Mouse (Mus musculus) limb, embryonic 11.5 days (tissue): Measurements from ENCODE around the gene Cdpf1. TPM values are rescaled to one million over a fixed set of nuclear protein-coding genes. Genes with fewer than 3 reads are reported as not detected.
"Not testable (repeated sequence)": the region's sequence is repeated elsewhere in the genome, so short reads cannot be mapped to it uniquely, and the experiment has no call there.

ENCODE experiments used
- ATAC-seq: fragments of 200-750 bp; cut with Nextera tagmentation; 2 replicates; pipeline ENCODE4 v1.8.0; 2017; ENCODE audit warnings: low read depth; ENCODE audit not compliant: insufficient number of reproducible peaks, low FRiP score, low TSS enrichment
- DNase-seq: peaks from one replicate; pipeline ENCODE4 v3.0.0-alpha.2; 2015; ENCODE audit warnings: low spot score
- H3K27ac ChIP-seq: fragments of 300-500 bp; sonication (generic); replicated peaks from 2 replicates; pipeline ENCODE4 v1.5.1; 2014; ENCODE audit warnings: low read depth, mild to moderate bottlenecking, low read length
- H3K27me3 ChIP-seq: fragments of 300-500 bp; sonication (generic); 2 replicates; pipeline ENCODE4 v1.6.1; 2014; ENCODE audit warnings: mild to moderate bottlenecking, low read length, mixed read lengths; ENCODE audit not compliant: control insufficient read depth, insufficient read depth
- H3K36me3 ChIP-seq: fragments of 300-500 bp; sonication (generic); 2 replicates; pipeline ENCODE4 v1.6.1; 2014; ENCODE audit warnings: mild to moderate bottlenecking, low read length, moderate library complexity, mixed read lengths; ENCODE audit not compliant: control insufficient read depth, insufficient read depth
- H3K4me1 ChIP-seq: fragments of 300-500 bp; sonication (generic); 2 replicates; pipeline ENCODE4 v1.6.1; 2014; ENCODE audit warnings: low read length, mixed read lengths; ENCODE audit not compliant: control insufficient read depth, insufficient read depth
- H3K4me2 ChIP-seq: fragments of 300-500 bp; sonication (generic); 2 replicates; pipeline ENCODE4 v1.6.1; 2014; ENCODE audit warnings: low read depth, mild to moderate bottlenecking, moderate library complexity; ENCODE audit not compliant: severe bottlenecking
- H3K4me3 ChIP-seq: fragments of 300-500 bp; sonication (generic); 2 replicates; pipeline ENCODE4 v1.5.1; 2014; ENCODE audit warnings: low read depth, low read length
- H3K9ac ChIP-seq: fragments of 300-500 bp; sonication (generic); 2 replicates; pipeline ENCODE4 v1.6.1; 2014; ENCODE audit warnings: mild to moderate bottlenecking, low read length
- H3K9me3 ChIP-seq: fragments of 300-500 bp; sonication (generic); 2 replicates; pipeline ENCODE4 v1.6.1; 2016; ENCODE audit warnings: low read length; ENCODE audit not compliant: control insufficient read depth
- WGBS: fragments of 180-500 bp; shearing (Covaris S2); extraction: QIAGEN DNeasy Blood & Tissue Kit; methylation state at CpG from one replicate; pipeline ENCODE4 v1.1.7; 2014; 5-methylcytosine and 5-hydroxymethylcytosine counted together
- polyA plus RNA-seq: library from polyadenylated mRNA; unstranded; fragments of >200 nt; fragmentation: Nextera tagmentation; extraction: Ambion mirVana; gene quantifications from 2 replicates; pipeline ENCODE4 v1.2.1, GENCODE M21; 2014

Gene Cdpf1
- polyA plus RNA-seq, 1 experiment from 2014 or later: 28.7 TPM

DNA sequence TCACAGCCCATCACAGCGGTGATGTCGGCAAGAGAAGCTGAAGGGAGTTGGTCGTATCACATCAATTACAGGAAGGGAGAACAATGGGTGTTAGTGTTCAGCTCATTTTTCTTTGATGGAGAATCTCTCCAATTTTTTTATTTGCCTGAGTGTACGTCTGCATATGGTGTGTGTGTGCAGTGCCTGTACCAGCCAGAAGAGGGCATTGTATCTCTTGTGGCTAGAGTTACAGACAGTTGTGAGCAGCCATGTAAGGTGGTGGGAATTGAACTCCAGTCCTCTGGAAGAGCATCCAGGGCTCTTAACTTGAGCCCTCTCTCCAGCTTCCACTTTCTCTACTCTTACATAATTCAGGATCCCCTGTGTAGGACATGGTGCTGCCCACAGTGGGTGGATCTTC is 28.4 kb downstream of the Cdpf1 start:
- WGBS: 93% methylated on average over 4 of the region's 4 CpGs
- Histone ChIP-seq H3K27ac (no peak overlapping the region), H3K9ac (no peak overlapping the region), H3K4me2 (no peak overlapping the region), H3K4me1 (no peaks in the 10 kb centered on the region), H3K36me3 (no peaks in the 10 kb centered on the region), H3K4me3 (no peak overlapping the region), H3K9me3 (no peaks in the 10 kb centered on the region), H3K27me3 (no peaks in the 10 kb centered on the region)
- ATAC-seq (no peak), DNase-seq (no peak)

DNA sequence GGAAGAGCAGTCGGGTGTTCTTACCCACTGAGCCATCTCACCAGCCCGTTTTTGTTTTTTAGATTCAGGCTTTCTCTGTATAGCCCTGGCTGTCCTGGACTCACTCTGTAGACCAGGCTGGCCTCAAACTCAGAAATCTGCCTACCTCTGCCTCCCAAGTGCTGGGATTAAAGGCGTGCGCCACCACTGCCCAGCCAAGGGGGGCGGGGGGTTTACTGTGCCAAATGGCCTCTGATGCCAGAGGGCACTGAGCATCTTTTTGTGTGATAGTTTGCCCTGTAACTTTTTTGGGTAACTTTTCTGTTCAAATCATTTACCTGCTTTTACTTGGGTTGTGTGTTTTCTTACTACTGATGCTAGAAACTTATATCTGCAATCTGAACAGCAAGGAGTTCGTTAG is 32.6 kb downstream of the Cdpf1 start:
- H3K9ac ChIP-seq, H3K9me3 ChIP-seq, ATAC-seq, H3K4me2 ChIP-seq, H3K4me1 ChIP-seq, H3K4me3 ChIP-seq, H3K27me3 ChIP-seq, H3K36me3 ChIP-seq, H3K27ac ChIP-seq, DNase-seq: not testable (repeated sequence)
- WGBS: 90% methylated on average over 6 of the region's 6 CpGs

DNA sequence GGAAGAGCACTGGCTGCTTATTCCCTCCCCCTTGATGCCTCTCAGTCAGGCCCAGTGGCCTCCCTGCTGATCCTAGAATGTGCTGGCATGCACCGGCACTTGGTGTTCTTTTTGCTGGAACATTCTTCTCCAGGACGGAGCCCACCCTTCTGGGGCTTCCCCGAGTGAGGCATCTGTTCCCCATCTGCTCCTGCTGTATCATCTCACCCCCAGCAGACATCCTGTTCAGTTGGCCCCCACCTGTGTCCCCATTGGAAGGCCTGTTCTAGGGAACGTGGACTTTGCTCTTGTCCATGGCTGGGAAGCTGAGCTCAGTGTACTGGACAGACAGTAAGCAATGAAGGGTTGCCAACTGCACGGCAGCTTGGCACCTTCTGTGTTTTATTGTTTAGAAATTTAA is 34.7 kb downstream of the Cdpf1 start:
- no peaks in the 10 kb centered on the region for H3K9me3 ChIP-seq
- H3K4me3 ChIP-seq: no peak overlapping the region
- H3K4me2 ChIP-seq: no peak overlapping the region
- H3K27me3 ChIP-seq: no peaks in the 10 kb centered on the region
- H3K9ac ChIP-seq: no peak overlapping the region
- H3K27ac ChIP-seq: no peak overlapping the region
- 84% methylated on average over 5 of the region's 5 CpGs for WGBS
- DNase-seq: no peak
- ATAC-seq: no peak
- H3K4me1 ChIP-seq: no peaks in the 10 kb centered on the region
- no peaks in the 10 kb centered on the region for H3K36me3 ChIP-seq

DNA sequence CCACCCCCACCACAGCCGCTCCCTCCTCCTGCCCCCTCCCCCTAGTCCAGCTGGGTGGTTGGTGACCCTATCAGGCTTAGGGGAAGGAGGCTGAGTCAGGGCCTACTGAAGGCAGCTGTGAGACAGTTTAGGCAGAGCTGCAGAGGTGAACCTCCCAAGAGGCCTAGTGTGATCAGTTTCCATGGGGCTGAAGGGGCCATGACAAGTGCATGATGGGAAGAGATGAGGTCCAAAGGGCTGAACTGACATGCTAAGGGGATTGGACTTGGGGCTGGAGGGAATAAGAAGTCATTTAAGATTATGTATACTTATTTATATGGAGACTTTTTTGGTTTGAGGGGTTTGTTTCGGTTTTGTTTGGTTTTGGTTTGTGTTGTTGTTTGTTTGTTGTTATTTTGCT is 35.3 kb downstream of the Cdpf1 start:
- WGBS: 86% methylated on average over 2 of the region's 2 CpGs
- DNase-seq: no peak
- Histone ChIP-seq H3K4me1 (no peaks in the 10 kb centered on the region), H3K4me3 (no peak overlapping the region), H3K9ac (no peak overlapping the region), H3K9me3 (no peaks in the 10 kb centered on the region), H3K27me3 (no peaks in the 10 kb centered on the region), H3K4me2 (no peak overlapping the region), H3K27ac (no peak overlapping the region), H3K36me3 (no peaks in the 10 kb centered on the region)
- ATAC-seq: no peak

DNA sequence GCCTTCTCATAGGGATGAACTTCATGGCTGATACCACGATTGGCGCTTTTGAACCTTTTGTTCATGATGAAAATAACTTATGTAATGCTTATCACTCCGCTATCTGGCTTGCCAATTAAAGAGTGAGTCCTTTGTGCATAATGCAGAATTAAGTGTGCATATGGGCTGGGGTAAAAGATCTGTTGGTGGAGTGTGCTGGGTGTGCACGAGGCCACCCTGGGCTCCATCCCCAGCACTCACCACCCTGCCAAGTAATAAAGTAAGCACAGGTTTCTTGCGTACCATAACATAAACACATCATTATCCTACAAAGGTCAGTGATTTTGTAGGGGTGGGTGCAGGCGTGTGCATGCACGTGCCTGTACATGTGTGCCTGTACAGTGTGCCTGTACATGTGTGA is 36.5 kb downstream of the Cdpf1 start:
- no peak for ATAC-seq
- H3K9me3 ChIP-seq: no peaks in the 10 kb centered on the region
- no peak overlapping the region for H3K4me3 ChIP-seq
- no peaks in the 10 kb centered on the region for H3K4me1 ChIP-seq
- no peak overlapping the region for H3K27ac ChIP-seq
- H3K9ac ChIP-seq: no peak overlapping the region
- H3K4me2 ChIP-seq: no peak overlapping the region
- H3K27me3 ChIP-seq: no peaks in the 10 kb centered on the region
- DNase-seq: no peak
- WGBS: 82% methylated on average over 7 of the region's 7 CpGs
- H3K36me3 ChIP-seq: no peaks in the 10 kb centered on the region

DNA sequence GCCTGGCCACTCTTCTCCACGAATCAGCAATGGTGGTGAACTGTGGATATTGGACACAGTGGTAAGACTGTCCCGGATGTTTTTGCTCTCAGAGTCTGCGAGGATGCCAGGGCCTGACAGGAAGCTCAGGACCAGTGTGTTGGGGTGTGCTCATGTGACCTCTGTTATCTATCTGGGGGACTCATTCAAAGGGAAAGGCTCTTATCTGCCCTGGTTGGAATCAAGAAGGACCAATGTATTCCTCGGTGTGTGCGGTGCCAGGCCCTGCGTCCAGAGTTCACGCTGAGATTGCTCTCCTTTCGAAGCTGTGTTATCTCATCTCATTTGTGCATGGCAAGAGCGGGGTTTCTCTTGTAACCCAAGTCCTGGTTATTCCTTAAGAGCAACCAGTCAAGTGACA is 37.1 kb downstream of the Cdpf1 start:
- WGBS: 91% methylated on average over 9 of the region's 9 CpGs
- H3K4me1 ChIP-seq: no peaks in the 10 kb centered on the region
- H3K36me3 ChIP-seq: no peaks in the 10 kb centered on the region
- DNase-seq: no peak
- no peak overlapping the region for H3K9ac ChIP-seq
- H3K4me3 ChIP-seq: no peak overlapping the region
- H3K9me3 ChIP-seq: no peaks in the 10 kb centered on the region
- no peak for ATAC-seq
- no peaks in the 10 kb centered on the region for H3K27me3 ChIP-seq
- H3K4me2 ChIP-seq: no peak overlapping the region
- H3K27ac ChIP-seq: no peak overlapping the region

DNA sequence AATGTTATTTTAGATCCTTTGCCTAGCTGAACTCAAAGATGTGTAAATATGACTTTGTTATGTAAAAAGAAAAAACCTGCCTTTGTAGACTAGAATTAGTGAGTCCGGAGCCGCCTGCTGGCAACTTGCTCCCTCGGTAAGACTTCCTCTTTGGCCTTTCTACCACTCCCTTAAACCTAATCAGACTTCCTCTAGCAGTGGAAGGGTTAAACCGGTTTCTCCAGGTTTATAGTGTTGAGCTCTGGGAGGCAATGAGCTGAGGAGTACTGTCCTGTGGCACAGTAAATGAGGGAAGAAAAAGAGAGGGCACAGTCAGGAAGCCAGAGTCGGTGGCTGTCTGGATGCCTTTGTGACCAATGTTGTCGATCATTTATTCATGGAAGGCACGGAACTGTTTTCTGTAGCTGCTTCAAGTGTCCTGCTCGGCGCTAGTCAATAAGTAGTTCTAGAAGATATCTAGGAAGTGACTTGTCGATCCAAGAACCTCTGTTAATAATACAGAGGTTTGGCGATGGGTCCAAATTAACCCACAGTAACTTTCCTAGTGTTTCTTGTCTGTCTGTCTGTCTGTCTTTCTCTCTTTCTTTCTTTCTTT is 39.3 kb downstream of the Cdpf1 start:
- Histone ChIP-seq H3K27me3 (no peaks in the 10 kb centered on the region), H3K4me2 (no peak overlapping the region), H3K9ac (no peak overlapping the region), H3K4me1 (no peaks in the 10 kb centered on the region), H3K4me3 (no peak overlapping the region), H3K36me3 (no peaks in the 10 kb centered on the region), H3K9me3 (no peaks in the 10 kb centered on the region), H3K27ac (no peak overlapping the region)
- no peak for ATAC-seq
- 75% methylated on average over 11 of the region's 11 CpGs for WGBS
- no peak for DNase-seq

DNA sequence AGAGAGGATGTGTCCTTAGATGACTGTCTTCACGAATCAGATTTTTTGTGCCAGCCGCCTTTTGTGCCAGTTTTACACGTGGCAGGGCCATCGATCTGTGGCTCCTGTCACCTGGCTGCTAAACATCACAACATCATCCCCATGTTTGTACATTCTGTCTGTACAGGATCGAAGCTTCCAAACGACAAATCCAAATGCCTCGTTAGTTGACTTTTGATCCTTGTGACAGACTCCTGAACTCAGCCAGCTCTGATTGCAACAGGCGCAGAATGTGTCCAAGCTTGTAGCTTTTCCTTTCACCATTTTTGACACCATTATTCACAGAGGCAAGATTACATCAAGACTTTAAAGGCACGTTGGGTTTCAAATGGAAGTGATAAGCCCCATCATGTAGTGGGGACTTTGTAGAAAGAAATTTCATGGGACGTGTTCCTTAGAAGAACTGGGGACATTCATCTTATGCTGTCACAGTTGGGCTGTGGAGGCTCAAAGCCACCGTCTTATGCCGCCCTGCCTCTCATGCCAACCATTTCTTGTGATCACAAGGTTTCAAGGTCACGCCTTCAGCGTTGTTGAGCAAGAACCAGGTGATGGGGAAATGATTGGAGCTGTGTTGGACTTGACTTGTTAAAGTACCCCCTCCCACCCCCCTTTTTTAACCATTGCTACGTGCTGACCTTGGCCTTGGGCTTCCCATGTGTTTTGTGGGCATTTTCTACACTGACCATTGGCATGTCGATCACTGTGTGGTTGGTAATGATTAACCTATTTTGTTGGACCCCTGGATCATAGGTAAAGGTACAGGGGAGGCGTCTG is 40.0 kb downstream of the Cdpf1 start:
- DNase-seq: no peak
- no peaks in the 10 kb centered on the region for H3K9me3 ChIP-seq
- no peak overlapping the region for H3K4me2 ChIP-seq
- H3K9ac ChIP-seq: no peak overlapping the region
- WGBS: 85% methylated on average over 17 of the region's 17 CpGs
- no peak overlapping the region for H3K27ac ChIP-seq
- H3K27me3 ChIP-seq: no peaks in the 10 kb centered on the region
- no peak for ATAC-seq
- H3K4me3 ChIP-seq: no peak overlapping the region
- H3K36me3 ChIP-seq: no peaks in the 10 kb centered on the region
- no peaks in the 10 kb centered on the region for H3K4me1 ChIP-seq
